Comparison of ENCODE assay signal across 10 mouse cellular contexts in the genomic region with DNA sequence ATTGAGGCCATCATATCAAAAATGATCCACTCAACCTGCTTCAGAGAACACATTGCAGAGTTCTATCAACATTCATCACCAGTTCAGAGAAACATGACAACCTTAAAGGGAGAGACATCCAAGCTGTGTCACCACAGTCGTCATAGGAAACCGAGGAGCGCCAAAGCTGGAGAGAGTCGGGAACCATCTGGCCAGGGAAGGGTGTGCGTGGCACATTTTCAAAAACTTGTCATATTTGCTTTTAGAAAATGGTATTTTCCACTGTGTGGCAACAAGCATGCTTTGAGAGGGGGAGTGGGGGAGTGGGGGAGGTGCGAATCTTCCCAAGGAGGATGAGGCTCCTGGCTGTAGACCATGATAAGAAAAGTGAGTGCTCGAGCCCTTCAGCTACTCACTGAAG.
DNase-seq lines count a peak whose midpoint lies in the region; ATAC-seq lines count a peak whose summit lies in the region.
"Had no signal": no experiment of that assay in that cellular context is flagged by ENCODE, and none has a peak within 500 bp of the region (broad histone marks: within the 10 kb centered on the region; RNA-seq: fewer than 3 reads in every experiment).

No protein-coding gene starts in this region.

- peak; percentile 79; the same call in 1 of the 2 replicates for ATAC-seq in lung, embryonic 15.5 days (ENCODE audit: borderline replicate concordance, extremely low read depth, low FRiP score, low TSS enrichment)
- ATAC-seq: Patski had no signal

- H3K9ac ChIP-seq in lung, embryonic 15.5 days: no peak overlapping the region
- H3K9ac ChIP-seq: liver, embryonic 15.5 days had no signal

- no peaks in the 10 kb centered on the region for H3K9me3 ChIP-seq in lung, embryonic 15.5 days
- H3K9me3 ChIP-seq: liver, embryonic 15.5 days had no signal

- peak; percentile 21 for DNase-seq in cerebellum, adult 9-10 months
- no peak for DNase-seq in cerebellum, adult 9-11 months
- peak; percentile 14 for DNase-seq in adipocyte (ENCODE audit: low spot score)
- peak; percentile 83 for DNase-seq in layer of hippocampus, adult 9-11 months
- DNase-seq in thymus, adult 18-20 months: no peak
- no peak for DNase-seq in spleen, postnatal 14 days (ENCODE audit: low spot score in 2 of 2)
- DNase-seq in gastrocnemius, adult 8-10 months (ENCODE audit: low spot score in 2 of 2): no peak

- no peak overlapping the region for H3K4me2 ChIP-seq in lung, embryonic 15.5 days
- H3K4me2 ChIP-seq: liver, embryonic 15.5 days had no signal

- no peaks in the 10 kb centered on the region for H3K36me3 ChIP-seq in lung, embryonic 15.5 days
- H3K36me3 ChIP-seq: liver, embryonic 15.5 days had no signal

- WGBS in lung, embryonic 15.5 days: 35% methylated on average over 7 of the region's 7 CpGs

- H3K4me3 ChIP-seq in lung, embryonic 15.5 days: no peak overlapping the region
- H3K4me3 ChIP-seq: liver, embryonic 15.5 days had no signal

- H3K4me1 ChIP-seq in lung, embryonic 15.5 days: peaks cover 18% of the 10 kb centered on the region
- H3K4me1 ChIP-seq: liver, embryonic 15.5 days had no signal

- H3K27me3 ChIP-seq in lung, embryonic 15.5 days: no peaks in the 10 kb centered on the region
- H3K27me3 ChIP-seq: liver, embryonic 15.5 days had no signal

- H3K27ac ChIP-seq in lung, embryonic 15.5 days: peak overlapping the region; percentile 32; the same call in 1 of the 2 replicates
- H3K27ac ChIP-seq: liver, embryonic 15.5 days had no signal

Comparison
In these comparisons a context has a peak if more than half of its experiments do, and no peak if none do; other contexts are left out.
1. DNase-seq: peak in cerebellum, adult 9-10 months (single experiment), adipocyte (single experiment) and layer of hippocampus, adult 9-11 months (single experiment); none in cerebellum, adult 9-11 months (single experiment), thymus, adult 18-20 months (0 of 2), spleen, postnatal 14 days (0 of 2) and gastrocnemius, adult 8-10 months (0 of 2).